Mouse (Mus musculus) MEL (cell line): ENCODE data around the gene Gm6793. TPM values are rescaled to one million over a fixed set of nuclear protein-coding genes. Genes with fewer than 3 reads are reported as not detected.

Source experiments
- polyA plus RNA-seq, 2 experiments: library from polyadenylated mRNA; stranded (reverse) in 1 of 2; unstranded in 1 of 2; fragments of >175 nt in 1 of 2; fragments of >200 nt in 1 of 2; gene quantifications; 2 replicates each; pipeline versions ENCODE4 v1.2.1 to v1.2.4; 2012; ENCODE audit warnings: low replicate concordance in 2 of 2, low read depth in 1 of 2; ENCODE audit not compliant: insufficient read length in 2 of 2, insufficient read depth in 1 of 2, missing spikeins in 1 of 2
- total RNA-seq: library from RNA; depleted of rRNA; stranded (reverse); fragments of 300-350 nt; gene quantifications from 2 replicates; pipeline ENCODE4 v1.2.3, GENCODE M21; 2012; rRNA removed

Gene Gm6793
- total and polyA plus RNA-seq, 3 experiments: 0.19 to 0.46 TPM; not detected in 1

Other genes with a start within 250 kb of the Gm6793 start
- gene Cfdp1, start 160.7 kb downstream of the Gm6793 start, total RNA-seq: 168 and 185 TPM in 2 replicates
- 100 to 1,000 TPM in 1 of 2 experiments, not detected in 1; 214 TPM for gene Cfdp1, start 160.7 kb downstream of the Gm6793 start, polyA plus RNA-seq
- gene Tmem170, start 138.3 kb downstream of the Gm6793 start, total RNA-seq: 2.8 and 2.9 TPM in 2 replicates
- 1 to 10 TPM in 1 of 2 experiments, not detected in 1; 4.6 TPM for gene Tmem170, start 138.3 kb downstream of the Gm6793 start, polyA plus RNA-seq
- not detected in 2 replicates for gene Chst5, start 104.6 kb downstream of the Gm6793 start, total RNA-seq
- gene Chst5, start 104.6 kb downstream of the Gm6793 start, polyA plus RNA-seq: not detected
- gene Tmem231, start 81.2 kb downstream of the Gm6793 start, total RNA-seq: 0.85 and 0.95 TPM in 2 replicates
- 1 to 10 TPM in 1 of 2 experiments, not detected in 1; 2.5 TPM for gene Tmem231, start 81.2 kb downstream of the Gm6793 start, polyA plus RNA-seq
- gene Gabarapl2, start 74.3 kb downstream of the Gm6793 start, total RNA-seq: 18.4 and 21.6 TPM in 2 replicates
- 10 to 100 TPM in 1 of 2 experiments, not detected in 1; 22.5 TPM for gene Gabarapl2, start 74.3 kb downstream of the Gm6793 start, polyA plus RNA-seq
- 6.4 and 8.3 TPM in 2 replicates for gene Adat1, start 22.7 kb downstream of the Gm6793 start, total RNA-seq
- 1 to 10 TPM in 1 of 2 experiments, not detected in 1; 9.3 TPM for gene Adat1, start 22.7 kb downstream of the Gm6793 start, polyA plus RNA-seq
- gene Kars, start 3.7 kb downstream of the Gm6793 start, total RNA-seq: 295 and 302 TPM in 2 replicates
- gene Kars, start 3.7 kb downstream of the Gm6793 start, polyA plus RNA-seq: 100 to 1,000 TPM; 355 to 642 TPM
- gene Terf2ip, start 3.6 kb downstream of the Gm6793 start, total RNA-seq: 10.9 and 12.5 TPM in 2 replicates
- 10 to 100 TPM in 1 of 2 experiments, not detected in 1; 15.1 TPM for gene Terf2ip, start 3.6 kb downstream of the Gm6793 start, polyA plus RNA-seq